Mouse (Mus musculus) C2C12 (cell line): ENCODE measurements around the gene Nme4.

Experiments used
- CTCF ChIP-seq: IDR thresholded peaks from one replicate; pipeline ENCODE4 v1.5.1; 2011; ENCODE audit not compliant: control insufficient read depth, insufficient read depth, insufficient read length
- FOSL1 ChIP-seq: IDR thresholded peaks from one replicate; pipeline ENCODE4 v1.8.0; 2011; ENCODE audit warnings: mild to moderate bottlenecking, low read length; ENCODE audit not compliant: poor library complexity, insufficient read depth, severe bottlenecking
- MAX ChIP-seq: IDR thresholded peaks from one replicate; pipeline ENCODE4 v1.6.1; 2011; ENCODE audit warnings: mild to moderate bottlenecking, control low read depth
- USF1 ChIP-seq: IDR thresholded peaks from one replicate; pipeline ENCODE4 v1.6.1; 2011; ENCODE audit warnings: low read depth, mild to moderate bottlenecking, control low read depth, moderate library complexity

GRCm38 (mm10) chr17:26098461-26098860, 3.1 kb upstream of the Nme4 start:
- TF ChIP-seq CTCF (no peak), USF1 (no peak), MAX (no peak), FOSL1 (no peak)
